Mouse (Mus musculus): ENCODE data around the gene Fggy. TPM values are rescaled to one million over a fixed set of nuclear protein-coding genes. Genes with fewer than 3 reads are reported as not detected.

Fggy gene
- polyA plus RNA-seq (2014; fragmentation: Illumina TruSeq; extraction: RNeasy Lipid Tissue Mini Kit (QIAGEN cat#74804); ENCODE audit: low read depth, low replicate concordance), result 12.3 TPM

GRCm38 (mm10) chr4:95557333-95557956 is at the start of gene Fggy:
TSS of gene Fggy (plus strand) at chr4:95557507.

DNA sequence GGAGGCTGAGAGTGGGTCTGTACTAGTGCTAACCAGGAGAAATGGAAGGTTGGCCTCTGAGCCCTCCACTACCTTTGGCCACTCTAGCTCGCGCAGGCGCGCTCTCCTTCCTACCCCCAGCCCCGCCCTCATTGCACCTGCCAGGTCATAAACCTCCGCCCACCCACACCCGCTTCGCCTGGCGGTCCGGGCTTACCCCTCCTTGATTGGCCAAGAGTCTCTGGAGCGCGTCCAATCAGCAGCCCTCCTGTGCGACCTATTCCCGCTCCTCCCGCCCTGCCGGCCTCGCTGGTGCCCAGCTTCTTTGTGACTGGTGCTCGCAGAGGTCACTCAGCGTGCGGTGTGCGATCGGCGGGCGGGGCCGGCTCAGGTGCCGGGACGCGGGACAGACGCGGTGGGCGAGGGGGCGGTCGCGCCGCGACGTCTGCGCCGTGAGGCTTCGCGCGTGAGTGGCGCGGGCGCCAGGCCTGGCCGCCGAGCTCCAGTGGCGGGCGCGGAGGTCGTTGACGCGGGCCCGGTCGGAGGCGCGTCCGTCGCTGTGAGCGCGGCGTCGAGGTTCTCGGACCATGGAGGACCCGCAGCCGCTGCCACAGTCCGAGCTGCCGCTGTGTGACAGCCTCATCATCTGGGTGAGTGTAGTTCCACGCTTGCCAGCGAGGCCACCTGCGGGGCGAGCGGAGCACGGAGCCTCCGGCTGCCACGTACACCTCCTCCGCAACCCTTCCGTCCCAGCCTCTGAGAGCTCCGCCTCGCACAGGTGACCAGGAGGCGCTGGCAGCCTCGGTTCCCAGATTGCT is 409.8 kb downstream of the Fggy start, which contains the start of gene Hook1:
Gene Hook1 (plus strand): TSS at position 313 of the 797 bp plus-strand sequence.

Data from sigmoid colon, adult 10 weeks (tissue).